Mouse (Mus musculus) ES-Bruce4 (cell line): ENCODE data around the gene Rev3l. TPM values are rescaled to one million over a fixed set of nuclear protein-coding genes. Genes with fewer than 3 reads are reported as not detected.

Experiments used
- H3K27ac ChIP-seq: 2 replicates; pipeline ENCODE4 v1.5.1; 2012; ENCODE audit warnings: low read length, inconsistent platforms; ENCODE audit not compliant: insufficient read depth
- H3K27me3 ChIP-seq: 2 replicates; pipeline ENCODE4 v1.6.1; 2012; ENCODE audit warnings: mild to moderate bottlenecking, low read length, inconsistent platforms; ENCODE audit not compliant: control insufficient read depth, poor library complexity, insufficient read depth, severe bottlenecking
- H3K36me3 ChIP-seq: 2 replicates; pipeline ENCODE4 v1.6.1; 2012; ENCODE audit warnings: inconsistent platforms, mild to moderate bottlenecking, low read length, moderate library complexity; ENCODE audit not compliant: control insufficient read depth, poor library complexity, insufficient read depth, severe bottlenecking
- H3K4me1 ChIP-seq: one replicate; pipeline ENCODE4 v1.8.1; 2011; ENCODE audit warnings: low read length; ENCODE audit not compliant: control insufficient read depth, insufficient read depth
- H3K4me3 ChIP-seq: 2 replicates; pipeline ENCODE4 v1.5.1; 2011; ENCODE audit warnings: low read depth, mild to moderate bottlenecking, low read length
- H3K9ac ChIP-seq: 2 replicates; pipeline ENCODE4 v1.6.1; 2012; ENCODE audit warnings: low read depth, mild to moderate bottlenecking, inconsistent platforms; ENCODE audit not compliant: poor library complexity, severe bottlenecking
- H3K9me3 ChIP-seq: replicated peaks from 2 replicates; pipeline ENCODE4 v1.6.1; 2012; ENCODE audit warnings: mild to moderate bottlenecking, low read length, inconsistent platforms; ENCODE audit not compliant: control insufficient read depth, poor library complexity, insufficient read depth, severe bottlenecking
- CTCF ChIP-seq: IDR thresholded peaks from one replicate; pipeline ENCODE4 v1.8.1; 2011; ENCODE audit warnings: low read depth, low read length
- EP300 ChIP-seq: IDR thresholded peaks from 2 replicates; pipeline ENCODE4 v1.6.1; 2011; ENCODE audit warnings: low read depth, low read length; ENCODE audit not compliant: insufficient read depth
- POLR2A ChIP-seq: IDR thresholded peaks from one replicate; pipeline ENCODE4 v1.8.1; 2011; ENCODE audit warnings: low read length; ENCODE audit not compliant: insufficient read depth
- polyA plus RNA-seq: library from polyadenylated mRNA; stranded (reverse); fragments of >200 nt; gene quantifications from 2 replicates; pipeline ENCODE4 v1.2.4, GENCODE M21; 2011; ENCODE audit warnings: low read depth; ENCODE audit not compliant: missing spikeins, insufficient read depth, insufficient read length

The Rev3l gene
- 36.9 and 38.0 TPM in 2 replicates for polyA plus RNA-seq

DNA sequence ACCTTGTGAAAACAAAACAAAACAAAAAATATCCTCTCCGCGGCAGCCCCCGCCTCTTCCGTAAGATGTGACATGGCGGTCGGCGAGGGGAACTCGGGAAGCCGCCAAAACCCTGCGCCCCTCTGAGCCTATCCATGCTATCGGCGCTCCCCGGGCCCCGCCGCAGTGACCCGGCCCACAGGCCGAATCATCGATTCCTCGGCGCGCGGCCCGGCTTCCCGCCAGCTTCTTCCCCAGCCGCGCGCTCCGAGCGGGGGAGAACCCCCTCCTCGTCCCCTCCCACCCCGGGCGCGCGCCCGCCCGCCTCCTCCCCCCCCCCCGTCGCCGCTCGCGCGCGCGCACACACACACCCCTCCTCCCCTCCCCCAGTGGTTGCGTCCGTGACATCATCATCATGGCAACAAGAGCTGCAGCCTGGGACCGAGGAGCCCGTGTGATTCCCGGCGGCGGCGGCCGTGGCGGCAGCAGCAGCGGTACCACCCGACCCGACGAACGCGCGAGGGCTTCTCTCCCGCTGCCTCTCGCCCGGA lies at the start of gene Rev3l:
Gene Rev3l (plus strand): TSS at position 383 of the 530 bp plus-strand sequence.
- H3K4me1 ChIP-seq: peaks cover 2% of the 10 kb centered on the region
- TF ChIP-seq POLR2A: no peak
- no peak for TF ChIP-seq EP300
- no peak for TF ChIP-seq CTCF
- peak within 1 kb of the TSS; percentile 92 for H3K4me3 ChIP-seq
- peak within 1 kb of the TSS; percentile 79 for H3K27ac ChIP-seq
- no peaks in the 10 kb centered on the region for H3K27me3 ChIP-seq
- peak within 1 kb of the TSS; percentile 97 for H3K9ac ChIP-seq
- H3K36me3 ChIP-seq: no peaks in the 10 kb centered on the region
- peaks cover 5% of the 10 kb centered on the region; the same call in 1 of the 2 replicates for H3K9me3 ChIP-seq

GRCm38 (mm10) chr10:39682556-39682955 lies 49.4 kb upstream of the Rev3l start:
- TF ChIP-seq POLR2A (no peak), EP300 (no peak), CTCF (no peak)
- Histone ChIP-seq H3K9ac (no peak overlapping the region), H3K4me3 (no peak overlapping the region)

DNA sequence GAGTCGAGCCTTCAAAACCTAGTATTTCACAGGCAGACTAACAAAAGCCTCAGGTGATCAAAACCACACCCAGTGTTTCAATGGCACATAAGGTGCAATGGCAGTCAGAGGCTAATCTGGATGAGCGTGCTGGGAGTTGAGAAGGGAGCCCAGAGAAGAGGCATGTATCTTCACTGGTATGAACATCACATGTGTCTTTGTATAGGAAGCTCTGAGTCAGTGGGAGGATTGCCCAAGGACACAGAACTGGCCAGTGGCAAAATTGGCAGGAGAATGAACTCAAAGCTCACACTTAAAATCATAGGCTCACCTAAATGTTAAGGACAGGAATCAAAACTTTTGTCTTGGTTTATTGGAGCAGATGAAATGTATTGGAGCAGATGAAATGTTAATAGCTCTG lies 48.4 kb upstream of the Rev3l start:
- TF ChIP-seq CTCF: no peak
- TF ChIP-seq POLR2A: no peak
- TF ChIP-seq EP300: no peak
- Histone ChIP-seq H3K27ac (no peak overlapping the region), H3K9me3 (no peaks in the 10 kb centered on the region), H3K4me3 (no peak overlapping the region), H3K36me3 (no peaks in the 10 kb centered on the region), H3K9ac (no peak overlapping the region), H3K27me3 (no peaks in the 10 kb centered on the region), H3K4me1 (no peaks in the 10 kb centered on the region)

More at GRCm38 (mm10) chr10:39682556-39682955, 49.4 kb upstream of the Rev3l start:
- Histone ChIP-seq H3K27ac (no peak overlapping the region), H3K27me3 (no peaks in the 10 kb centered on the region), H3K36me3 (no peaks in the 10 kb centered on the region), H3K9me3 (no peaks in the 10 kb centered on the region), H3K4me1 (no peaks in the 10 kb centered on the region)

DNA sequence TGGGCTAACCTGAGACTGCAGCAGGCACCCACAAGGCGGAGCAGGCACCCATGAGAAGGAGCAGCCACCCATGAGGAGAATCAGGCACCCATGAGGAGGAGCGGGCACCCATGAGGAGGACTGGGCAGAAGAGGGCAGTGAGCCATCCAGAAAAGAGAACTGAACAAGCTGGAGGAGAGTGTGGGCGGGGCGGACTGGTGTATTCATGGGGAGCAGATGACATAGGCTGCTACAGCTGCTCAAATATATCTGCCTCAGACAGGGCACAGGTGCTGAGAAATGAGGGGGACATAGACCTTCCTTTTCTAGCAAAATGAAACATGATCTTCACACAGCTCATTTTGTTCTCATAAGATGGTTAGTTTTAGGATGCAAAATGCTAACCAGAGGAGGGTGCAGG lies 45.1 kb upstream of the Rev3l start:
- no peak overlapping the region for H3K9ac ChIP-seq
- no peaks in the 10 kb centered on the region for H3K27me3 ChIP-seq
- no peaks in the 10 kb centered on the region for H3K9me3 ChIP-seq
- TF ChIP-seq CTCF: no peak
- no peak for TF ChIP-seq EP300
- TF ChIP-seq POLR2A: no peak
- H3K27ac ChIP-seq: no peak overlapping the region
- H3K4me1 ChIP-seq: no peaks in the 10 kb centered on the region
- no peaks in the 10 kb centered on the region for H3K36me3 ChIP-seq
- no peak overlapping the region for H3K4me3 ChIP-seq

- H3K4me3 ChIP-seq: no peak overlapping the region
- TF ChIP-seq EP300 (no peak), CTCF (no peak), POLR2A (no peak)
Measured at GRCm38 (mm10) chr10:39687851-39688250, 44.1 kb upstream of the Rev3l start.

DNA sequence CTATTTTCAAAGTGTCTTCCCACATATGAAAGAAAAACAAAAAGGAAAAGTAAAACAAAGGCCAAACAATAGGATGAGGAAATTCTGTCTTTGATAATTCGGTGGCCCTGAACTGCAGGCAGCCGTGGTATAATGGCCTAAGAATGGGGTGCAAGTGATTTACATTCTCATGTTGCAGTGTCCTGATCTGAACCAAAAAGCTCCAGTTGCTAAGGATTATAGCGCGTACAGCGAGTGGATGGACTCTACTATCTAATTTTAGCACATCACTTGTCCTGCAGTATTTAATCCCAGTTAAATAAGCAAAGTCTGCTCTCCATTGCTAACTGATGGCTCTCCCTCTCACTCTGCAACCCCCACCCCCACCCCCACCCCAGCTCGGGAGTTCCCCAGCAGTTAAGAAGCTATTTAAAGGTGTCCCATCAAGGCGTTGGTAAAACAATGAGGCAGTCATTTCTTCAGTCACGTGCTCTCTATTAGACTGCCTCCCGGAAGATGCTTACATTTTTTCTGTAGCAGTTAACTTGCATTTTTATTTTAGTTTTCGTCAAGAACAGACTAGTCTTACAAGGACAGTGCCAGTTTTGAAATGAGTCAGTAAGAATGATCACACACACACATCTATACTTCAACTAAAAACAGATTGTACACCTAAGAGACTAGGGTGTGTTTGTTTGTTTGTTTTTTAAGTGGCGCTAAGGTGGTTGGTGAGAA lies 40.4 kb upstream of the Rev3l start:
- Histone ChIP-seq H3K27ac (no peak overlapping the region), H3K9me3 (no peaks in the 10 kb centered on the region), H3K36me3 (no peaks in the 10 kb centered on the region)

More at GRCm38 (mm10) chr10:39687851-39688250, 44.1 kb upstream of the Rev3l start:
- Histone ChIP-seq H3K27ac (no peak overlapping the region), H3K36me3 (no peaks in the 10 kb centered on the region), H3K9me3 (no peaks in the 10 kb centered on the region), H3K27me3 (no peaks in the 10 kb centered on the region), H3K9ac (no peak overlapping the region), H3K4me1 (no peaks in the 10 kb centered on the region)

More for the DNA sequence above, 40.4 kb upstream of the Rev3l start:
- TF ChIP-seq POLR2A (no peak), EP300 (no peak), CTCF (no peak)
- Histone ChIP-seq H3K27me3 (no peaks in the 10 kb centered on the region), H3K4me1 (no peaks in the 10 kb centered on the region), H3K9ac (no peak overlapping the region), H3K4me3 (no peak overlapping the region)
